Mouse (Mus musculus) left cerebral cortex, adult 8-10 months (tissue): Measurements from ENCODE around the gene Mrpl4. TPM values are rescaled to one million over a fixed set of nuclear protein-coding genes. Genes with fewer than 3 reads are reported as not detected.

Source experiments
- DNase-seq, 2 experiments: peaks; one replicate each; pipeline ENCODE4 v3.0.0; 2022; ENCODE audit warnings: low spot score in 2 of 2
- total RNA-seq, 4 experiments: library from RNA; stranded (reverse); gene quantifications; 2 replicates each; pipeline ENCODE4 v1.2.4; 2022

Mrpl4 gene
- total RNA-seq, 4 experiments from 2014 or later, result 55.3 to 68.0 (median 56.9) TPM

DNA sequence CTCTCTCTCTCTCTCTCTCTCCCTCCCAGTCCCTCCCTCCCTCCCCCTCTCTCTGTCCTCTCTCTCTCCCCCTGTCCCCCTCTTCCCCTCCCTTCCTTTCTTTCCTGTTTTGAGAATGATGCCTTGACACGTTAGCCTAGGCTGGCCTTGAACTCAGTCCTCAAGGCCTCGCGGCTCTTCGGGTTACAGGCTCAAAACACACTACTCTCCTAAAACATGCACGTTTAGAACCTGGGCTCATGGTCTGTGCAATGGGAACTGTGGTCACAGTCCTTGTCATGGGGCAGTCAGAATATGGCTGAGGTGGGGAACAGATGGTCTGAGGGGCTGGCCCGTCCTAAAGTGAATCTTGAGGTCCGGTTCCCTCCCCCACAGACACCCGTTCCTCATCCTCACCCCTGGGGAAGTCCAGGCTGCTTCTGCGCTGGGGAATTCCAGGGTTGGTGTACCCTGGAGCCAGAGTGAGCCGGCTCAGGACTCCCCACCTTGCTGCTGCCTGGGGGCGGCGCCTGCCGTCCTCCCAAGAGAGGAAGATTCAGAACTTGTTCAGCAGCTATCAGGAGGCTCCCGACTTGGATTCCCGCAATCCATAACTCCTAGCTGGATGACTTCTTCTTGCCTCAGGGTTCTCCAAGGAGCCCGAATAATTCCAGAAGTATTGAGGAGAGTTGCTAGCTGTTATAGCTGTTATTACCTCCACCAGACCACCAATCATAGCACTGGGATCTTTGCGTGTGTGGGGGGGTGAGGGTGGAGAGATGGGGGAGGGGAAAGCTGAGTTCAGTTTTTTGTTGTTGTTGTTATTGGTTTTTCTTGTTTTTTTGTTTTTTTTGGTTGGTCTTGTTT, 14.0 kb downstream of the Mrpl4 start:
- no peak for DNase-seq

DNA sequence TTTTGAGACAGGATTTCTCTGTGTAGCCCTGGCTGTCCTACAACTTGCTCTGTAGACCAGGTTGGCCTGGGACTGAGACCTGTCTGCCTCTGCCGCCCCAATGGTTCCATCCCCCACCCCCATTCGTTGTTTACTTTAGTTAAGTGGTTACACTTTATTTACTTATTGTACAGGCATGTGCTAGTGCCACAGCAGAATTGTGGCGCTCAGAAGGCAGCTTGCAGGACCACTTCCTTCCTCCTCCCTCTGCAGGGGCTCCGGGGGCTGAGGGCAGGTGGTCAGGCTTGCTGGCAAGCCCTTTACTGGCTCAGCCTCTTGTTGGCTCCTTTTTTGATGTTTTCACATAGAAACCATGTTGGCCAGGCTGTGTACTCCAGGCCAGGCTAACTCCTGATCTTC, 14.6 kb downstream of the Mrpl4 start:
- DNase-seq, result no peak

DNA sequence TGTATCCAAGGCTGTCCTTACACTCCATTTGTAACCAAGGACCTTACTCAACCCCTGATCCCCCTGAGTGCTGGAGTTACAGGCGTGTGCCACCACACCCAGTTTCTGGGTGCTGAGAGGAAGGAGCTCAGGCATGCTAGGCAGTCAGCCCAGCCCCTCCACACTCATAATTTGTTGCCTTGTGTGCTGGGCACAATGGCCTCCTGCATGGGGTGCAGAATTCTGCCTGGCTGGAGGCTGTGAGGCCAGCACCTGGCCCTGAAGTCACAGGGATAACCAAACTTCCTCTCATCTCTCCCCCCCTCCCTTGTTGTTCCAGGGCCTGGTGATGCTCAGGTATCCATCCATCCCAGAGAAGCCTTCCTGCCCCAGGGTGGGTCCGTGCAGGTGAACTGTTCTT, 16.1 kb downstream of the Mrpl4 start:
- DNase-seq, result no peak

DNA sequence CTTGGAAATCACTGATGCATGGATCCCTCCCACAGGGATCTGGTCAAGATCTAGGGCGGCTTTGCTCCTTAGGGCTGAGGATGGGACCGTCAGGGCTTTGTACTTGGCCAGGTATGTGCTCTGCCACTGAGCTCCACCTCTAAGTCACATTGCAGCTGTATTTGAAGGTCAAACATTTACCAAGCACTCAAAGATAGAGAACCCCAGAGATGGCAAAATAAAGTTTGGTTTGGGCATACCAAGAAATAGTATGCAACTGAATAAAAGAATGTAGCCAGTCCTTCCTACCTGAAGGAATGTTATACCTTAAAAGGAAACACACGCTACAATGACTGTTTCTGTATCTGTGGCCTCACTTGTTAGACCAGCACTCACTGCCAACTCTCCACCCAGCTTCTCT, 18.8 kb downstream of the Mrpl4 start:
- DNase-seq, result no peak

DNA sequence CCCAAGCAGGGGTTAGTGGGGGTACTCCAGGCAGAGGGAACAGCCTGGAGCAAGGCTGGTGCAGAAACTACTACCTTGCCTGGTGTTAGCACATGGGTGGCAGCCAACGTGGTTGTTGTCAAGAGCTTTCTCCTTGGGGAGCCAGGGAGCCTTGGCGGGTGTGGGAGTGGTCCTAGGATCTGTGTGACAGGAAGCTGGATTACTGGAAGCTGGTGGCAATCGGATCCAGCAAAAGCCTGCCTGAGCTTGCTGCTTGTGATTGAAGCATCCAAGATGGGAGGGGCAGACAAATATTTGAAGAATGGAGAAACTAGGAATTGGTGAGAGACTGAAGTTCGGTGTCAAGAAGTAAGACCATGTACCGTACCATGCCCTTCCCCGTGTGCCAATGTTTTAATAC, 19.8 kb downstream of the Mrpl4 start:
- no peak for DNase-seq

DNA sequence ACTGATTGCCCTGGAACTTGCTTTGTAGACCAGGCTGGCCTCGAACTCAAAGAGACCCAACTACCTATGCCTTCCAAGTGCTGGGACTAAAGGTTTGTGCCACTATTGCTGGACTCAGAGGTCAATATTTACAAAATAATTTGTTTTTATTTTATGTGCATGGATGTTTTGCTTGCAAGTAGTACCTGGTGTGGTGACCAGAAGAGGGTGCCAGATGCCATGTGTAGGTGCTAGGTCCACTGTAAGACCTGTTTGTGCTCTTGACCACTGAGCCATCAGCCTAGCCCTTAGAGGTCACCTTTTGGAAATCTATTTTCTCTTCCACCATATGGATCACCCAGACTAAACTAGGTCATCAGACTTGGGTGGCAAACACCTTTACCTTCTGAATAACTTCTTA, 20.2 kb downstream of the Mrpl4 start:
- DNase-seq, result no peak

DNA sequence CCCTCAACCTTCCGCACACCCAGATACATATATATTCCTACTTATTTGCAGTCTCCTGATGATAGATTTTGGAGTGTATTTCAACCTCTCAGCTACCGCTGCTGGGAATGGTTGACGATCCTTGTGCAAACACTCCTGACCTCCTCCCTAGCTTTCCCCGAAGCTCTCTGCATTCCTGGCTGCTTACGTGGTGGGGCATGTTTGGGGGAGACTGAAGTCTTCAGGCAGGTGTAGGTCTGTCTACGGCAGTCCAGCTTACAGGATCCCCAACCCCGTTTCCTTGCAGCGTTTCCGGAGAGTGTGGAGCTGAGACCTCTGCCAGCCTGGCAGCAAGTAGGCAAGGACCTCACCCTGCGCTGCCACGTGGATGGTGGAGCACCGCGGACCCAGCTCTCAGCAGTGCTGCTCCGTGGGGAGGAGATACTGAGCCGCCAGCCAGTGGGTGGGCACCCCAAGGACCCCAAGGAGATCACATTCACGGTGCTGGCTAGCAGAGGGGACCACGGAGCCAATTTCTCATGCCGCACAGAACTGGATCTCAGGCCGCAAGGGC, 22.8 kb downstream of the Mrpl4 start:
- DNase-seq, result no peak

DNA sequence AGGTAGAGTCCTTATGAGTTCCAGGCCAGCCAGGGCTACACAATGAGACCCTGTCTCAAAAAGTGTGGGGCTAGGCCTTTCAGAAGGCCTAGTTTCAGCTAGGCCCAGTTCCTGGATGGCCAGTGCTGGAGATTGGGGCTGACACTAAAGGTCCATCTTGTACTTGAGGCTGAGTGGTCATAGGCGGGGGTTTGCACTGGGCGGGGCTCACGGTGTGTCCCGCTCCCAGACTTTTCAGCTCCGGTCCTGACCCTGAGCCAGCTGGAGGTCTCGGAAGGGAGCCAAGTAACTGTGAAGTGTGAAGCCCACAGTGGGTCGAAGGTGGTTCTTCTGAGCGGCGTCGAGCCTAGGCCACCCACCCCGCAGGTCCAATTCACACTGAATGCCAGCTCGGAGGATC, 24.3 kb downstream of the Mrpl4 start:
- no peak for DNase-seq

DNA sequence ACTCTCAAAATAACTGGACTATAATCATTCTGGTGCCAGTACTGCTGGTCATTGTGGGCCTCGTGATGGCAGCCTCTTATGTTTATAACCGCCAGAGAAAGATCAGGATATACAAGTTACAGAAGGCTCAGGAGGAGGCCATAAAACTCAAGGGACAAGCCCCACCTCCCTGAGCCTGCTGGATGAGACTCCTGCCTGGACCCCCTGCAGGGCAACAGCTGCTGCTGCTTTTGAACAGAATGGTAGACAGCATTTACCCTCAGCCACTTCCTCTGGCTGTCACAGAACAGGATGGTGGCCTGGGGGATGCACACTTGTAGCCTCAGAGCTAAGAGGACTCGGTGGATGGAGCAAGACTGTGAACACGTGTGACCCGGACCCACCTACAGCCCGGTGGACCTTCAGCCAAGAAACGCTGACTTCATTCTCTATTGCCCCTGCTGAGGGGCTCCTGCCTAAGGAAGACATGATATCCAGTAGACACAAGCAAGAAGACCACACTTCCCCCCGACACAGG, 25.3 kb downstream of the Mrpl4 start:
- no peak for DNase-seq

DNA sequence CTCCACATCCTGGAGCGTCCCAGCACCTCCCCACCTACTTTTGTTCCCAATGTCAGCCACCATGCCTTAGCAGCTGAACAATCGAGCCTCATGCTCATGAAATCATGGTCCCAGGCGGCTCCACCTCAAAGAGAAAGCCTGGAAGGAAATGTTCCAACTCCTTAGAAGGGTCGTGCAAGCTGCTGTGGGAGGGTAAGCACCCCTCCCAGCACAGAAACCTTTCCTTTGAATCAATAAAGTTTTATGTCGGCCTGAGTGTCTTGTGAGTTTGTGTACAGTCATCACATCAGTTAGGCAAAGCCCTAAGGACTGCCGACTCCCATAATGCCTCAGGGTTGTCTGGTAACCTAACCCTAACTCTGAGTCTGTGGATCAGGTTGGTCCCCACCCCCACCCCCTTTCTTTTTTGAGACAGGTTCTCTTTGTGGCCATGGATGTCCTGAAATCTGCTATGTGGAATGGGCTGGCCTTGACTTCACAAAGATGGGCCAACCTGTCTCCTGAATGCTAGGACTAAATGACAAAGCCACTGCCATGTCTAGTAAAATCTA, 26.1 kb downstream of the Mrpl4 start:
- DNase-seq, result no peak

DNA sequence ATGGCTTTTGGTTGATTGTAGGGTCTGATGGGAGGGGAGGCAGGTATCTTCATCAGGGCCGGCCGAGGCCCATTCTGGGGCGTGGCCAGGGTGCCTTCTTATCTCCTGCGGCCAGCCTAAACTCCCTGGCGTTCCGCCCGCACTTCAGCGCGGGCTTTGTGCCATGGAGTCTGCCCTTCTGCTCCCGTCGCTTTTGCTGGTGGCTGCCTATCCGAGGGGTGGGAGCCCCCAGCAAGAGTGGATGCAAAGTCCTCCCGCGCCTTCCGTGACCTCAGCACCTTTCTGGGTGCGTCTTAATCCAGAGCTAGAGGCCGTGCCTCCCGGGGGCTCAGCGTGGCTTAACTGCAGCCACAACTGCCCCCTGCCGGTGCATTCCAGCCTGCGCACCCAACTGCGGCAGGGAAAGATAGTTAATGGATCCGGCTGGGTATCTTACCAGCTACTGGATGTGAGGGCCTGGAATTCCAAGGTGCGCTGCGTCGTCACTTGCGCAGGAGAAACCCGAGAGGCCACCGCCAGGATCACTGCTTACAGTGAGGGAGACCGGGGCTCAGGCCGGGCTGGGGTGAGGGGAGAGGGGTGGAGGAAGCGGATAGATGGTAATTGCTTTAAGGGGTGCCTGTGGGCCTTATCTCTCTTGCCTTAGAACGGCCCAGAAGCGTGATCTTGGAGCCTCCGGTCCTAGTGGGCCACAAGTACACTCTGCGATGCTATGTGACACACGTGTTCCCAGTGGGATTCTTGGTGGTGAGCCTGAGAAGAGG, 26.9 kb downstream of the Mrpl4 start, which contains the start of gene Icam4:
Gene Icam4 (plus strand): TSS at position 83 of the 764 bp plus-strand sequence.
- peak; percentile 56 to 67 for DNase-seq

DNA sequence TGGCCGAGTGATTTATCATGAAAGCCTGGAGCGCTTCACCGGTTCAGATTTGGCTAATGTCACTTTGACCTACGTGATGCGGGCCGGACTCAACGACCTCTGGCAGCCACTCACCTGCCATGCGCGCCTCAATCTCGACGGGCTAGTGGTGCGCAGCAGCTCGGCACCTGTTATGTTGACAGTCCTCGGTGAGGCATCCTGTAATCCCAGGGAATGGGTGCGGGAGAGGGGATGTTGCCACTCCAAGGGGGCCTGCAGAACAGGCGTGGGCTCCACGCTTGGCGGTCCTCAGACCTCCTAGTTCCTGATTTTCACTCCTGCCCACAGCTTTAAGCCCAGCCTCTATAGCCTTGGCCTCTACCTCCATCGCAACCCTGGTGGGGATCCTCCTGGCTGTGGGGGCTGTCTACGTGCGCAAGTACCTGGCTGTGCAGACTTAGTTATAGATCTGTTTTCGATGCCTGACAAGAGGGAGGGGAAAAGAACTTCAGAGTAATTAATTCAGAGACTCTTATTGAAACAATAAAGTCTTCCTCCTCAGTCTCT, 27.6 kb downstream of the Mrpl4 start:
- DNase-seq, result no peak

DNA sequence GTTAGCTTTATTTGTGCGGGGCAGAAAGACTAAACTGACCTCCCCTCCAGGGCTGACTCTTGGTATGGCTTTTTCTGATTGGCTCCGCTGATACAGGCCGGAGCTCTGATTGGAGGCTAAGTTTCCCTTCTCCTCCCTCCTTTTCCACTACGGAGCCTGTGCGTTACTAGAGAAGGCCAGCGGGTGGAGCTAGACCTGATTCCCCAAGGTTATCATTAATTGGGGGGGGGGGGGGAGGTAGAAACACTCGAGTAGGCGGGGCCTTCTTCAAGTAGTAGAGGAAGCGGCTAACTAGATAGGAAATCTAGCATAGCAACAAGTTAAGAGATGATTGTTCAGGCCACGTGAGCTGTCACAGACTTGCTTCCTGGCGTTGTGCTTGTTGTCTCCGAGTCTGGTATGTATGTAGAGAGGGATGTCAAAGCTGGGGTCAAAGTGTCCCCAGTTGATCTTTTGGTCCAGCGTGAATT, 28.3 kb downstream of the Mrpl4 start:
- DNase-seq, result peak; percentile 64 to 76

DNA sequence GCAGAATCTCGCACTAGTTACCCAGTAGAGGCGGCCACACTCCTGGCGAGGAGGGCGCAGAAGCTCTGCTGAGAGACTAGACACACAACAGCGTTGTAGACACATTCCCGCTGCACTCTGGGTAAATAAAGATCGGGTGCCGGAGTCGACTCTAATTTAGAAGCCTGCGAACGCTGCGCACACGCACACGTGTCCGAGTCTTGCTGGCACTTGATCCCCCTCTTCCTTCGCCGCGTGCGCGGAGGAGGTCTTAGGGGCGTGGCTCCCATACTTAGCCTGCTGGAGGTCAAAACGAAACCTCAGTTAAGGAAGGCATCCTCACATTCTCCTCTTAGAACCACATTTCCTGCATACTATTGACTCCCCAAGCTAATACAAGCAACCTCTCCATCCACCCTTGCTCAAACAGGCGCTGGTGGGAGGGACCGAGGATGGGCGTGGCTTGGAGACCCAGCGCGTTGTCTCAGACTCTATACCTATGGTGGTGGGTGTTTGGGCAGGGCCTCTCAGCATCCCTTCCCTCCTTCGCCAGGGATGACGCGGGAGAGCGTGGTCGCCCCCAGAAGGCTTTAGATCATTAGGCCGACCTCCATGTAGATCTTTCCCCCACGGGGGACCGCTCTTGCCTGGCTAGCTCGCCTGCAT, 28.8 kb downstream of the Mrpl4 start:
- peak; percentile 76 to 87 for DNase-seq

DNA sequence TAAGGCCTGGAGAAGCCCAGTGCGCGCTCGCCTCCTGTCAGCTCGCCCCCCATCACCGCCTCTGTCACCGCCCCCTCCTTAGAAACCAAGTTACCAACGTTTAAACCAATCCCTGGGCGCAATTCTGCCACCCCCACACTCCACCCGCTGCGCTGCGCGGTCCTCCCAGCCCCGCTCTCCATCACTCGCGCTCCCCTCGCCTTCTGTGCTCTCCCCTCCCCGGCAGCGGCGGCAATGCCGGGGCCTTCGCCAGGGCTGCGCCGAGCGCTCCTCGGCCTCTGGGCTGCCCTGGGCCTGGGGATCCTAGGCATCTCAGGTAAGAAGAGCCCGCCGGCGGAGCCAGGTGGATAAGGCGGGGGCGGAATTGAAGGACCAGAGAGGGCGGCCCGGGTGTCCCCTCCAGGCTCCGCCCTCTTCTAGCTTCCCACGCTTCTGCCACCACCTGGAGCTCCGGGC, 29.4 kb downstream of the Mrpl4 start, which contains the start of gene Icam5:
Gene Icam5 (plus strand): TSS at position 178 of the 456 bp plus-strand sequence.
- peak in 1 of 2 experiments; percentile 87 for DNase-seq

DNA sequence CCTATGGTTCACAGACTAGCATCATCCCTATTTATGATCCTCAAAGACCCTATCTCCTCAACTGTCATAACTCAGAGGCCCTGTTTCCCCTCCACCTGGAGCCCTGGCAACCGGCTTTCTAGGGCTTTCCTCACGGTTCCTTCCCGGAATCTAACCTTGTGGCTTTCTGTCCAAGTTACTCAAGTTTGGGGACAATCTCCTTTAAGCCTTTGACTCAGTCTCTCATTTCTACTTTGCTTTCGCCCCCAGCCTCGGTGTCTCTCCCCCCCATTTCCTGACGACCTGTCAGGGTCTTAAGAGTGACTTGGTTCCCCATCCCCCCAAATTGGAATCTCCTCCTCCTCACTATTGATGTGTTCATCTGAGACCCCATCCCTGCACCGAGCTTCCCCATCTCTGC, 30.0 kb downstream of the Mrpl4 start:
- DNase-seq, result no peak

DNA sequence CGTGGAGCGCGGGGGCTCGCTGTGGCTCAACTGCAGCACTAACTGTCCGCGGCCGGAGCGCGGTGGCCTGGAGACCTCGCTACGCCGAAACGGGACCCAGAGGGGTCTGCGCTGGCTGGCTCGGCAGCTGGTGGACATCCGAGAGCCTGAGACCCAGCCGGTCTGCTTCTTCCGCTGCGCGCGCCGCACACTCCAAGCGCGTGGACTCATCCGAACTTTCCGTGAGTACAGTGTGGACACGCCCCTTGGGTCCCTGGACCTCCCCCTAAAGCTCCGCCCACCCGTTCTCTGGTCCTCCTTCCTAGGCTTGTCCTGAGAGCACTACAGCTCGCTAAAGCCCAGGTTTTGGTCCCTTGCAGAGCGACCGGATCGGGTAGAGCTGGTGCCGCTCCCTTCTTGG, 30.6 kb downstream of the Mrpl4 start:
- peak; percentile 59 to 70 for DNase-seq

DNA sequence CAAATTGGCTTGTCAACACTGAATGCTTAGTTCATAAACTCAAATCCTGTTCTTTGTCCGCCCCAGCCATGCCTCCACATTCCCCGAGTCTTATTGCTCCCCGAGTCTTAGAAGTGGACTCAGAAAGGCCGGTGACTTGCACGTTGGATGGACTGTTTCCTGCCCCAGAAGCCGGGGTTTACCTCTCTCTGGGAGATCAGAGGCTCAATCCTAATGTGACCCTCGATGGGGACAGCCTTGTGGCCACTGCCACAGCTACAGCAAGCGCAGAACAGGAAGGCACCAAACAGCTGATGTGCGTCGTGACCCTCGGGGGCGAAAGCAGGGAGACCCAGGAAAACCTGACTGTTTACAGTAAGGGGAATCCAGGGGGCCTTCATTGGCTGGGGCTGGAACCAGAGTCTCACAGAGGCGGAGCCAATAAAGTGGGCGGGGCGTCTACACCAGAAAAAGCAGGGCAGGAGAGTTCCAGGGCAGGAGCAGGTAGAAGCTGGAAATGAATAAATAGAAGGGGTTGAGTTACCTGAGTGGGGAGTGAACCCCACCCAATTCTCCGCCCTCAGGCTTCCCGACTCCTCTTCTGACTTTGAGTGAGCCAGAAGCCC, 32.0 kb downstream of the Mrpl4 start:
- DNase-seq, result no peak

DNA sequence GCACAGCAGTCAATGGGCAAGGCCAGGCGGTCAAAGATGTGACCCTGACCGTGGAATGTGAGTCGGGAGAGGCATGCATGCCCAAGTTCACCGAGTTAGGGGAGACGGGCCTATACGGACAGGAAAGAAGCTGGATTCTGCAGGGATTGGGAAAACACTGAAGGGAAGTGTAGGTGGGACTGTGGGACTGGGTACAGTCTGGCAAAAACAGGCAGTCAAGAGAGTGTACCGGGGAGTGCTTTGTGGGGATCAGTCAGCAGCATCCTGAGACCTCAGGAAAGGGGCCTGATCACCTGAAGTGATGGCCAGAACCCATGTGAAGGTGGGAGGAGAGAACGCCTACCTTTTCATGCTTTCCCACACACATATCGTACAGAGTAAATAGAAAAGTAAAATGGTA, 33.0 kb downstream of the Mrpl4 start:
- DNase-seq, result no peak

DNA sequence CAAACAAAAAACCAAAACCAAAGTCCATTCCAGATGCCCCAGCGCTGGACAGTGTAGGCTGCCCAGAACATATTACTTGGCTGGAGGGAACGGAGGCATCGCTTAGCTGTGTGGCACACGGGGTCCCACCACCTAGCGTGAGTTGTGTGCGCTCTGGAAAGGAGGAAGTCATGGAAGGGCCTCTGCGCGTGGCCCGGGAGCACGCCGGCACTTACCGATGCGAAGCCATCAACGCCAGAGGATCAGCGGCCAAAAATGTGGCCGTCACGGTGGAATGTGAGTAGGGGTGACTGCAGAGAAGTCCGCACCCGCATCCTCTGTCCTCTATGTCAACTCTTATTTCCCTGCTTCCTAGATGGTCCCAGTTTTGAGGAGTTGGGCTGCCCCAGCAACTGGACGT, 33.6 kb downstream of the Mrpl4 start:
- no peak for DNase-seq
